Mouse (Mus musculus) ES-E14 (cell line): ENCODE measurements at regions not wholly inside any gene's neighbourhood (a gene's known extent, or its start where the extent isn't known, plus 50 kb on each side); places are given as distances from the start of the nearest gene placed in this dataset.

Experiments used
- DNase-seq: peaks from one replicate; pipeline ENCODE4 v3.0.0-alpha.2; 2013; ENCODE audit warnings: low read depth, low spot score
- H3K27ac ChIP-seq: 2 replicates; pipeline ENCODE4 v1.5.1; 2012; ENCODE audit warnings: low read depth, mild to moderate bottlenecking, low read length, moderate library complexity, mixed read lengths; ENCODE audit not compliant: poor library complexity, insufficient read depth, severe bottlenecking
- H3K36me3 ChIP-seq: 2 replicates; pipeline ENCODE4 v1.6.1; 2012; ENCODE audit warnings: mild to moderate bottlenecking, low read length, moderate library complexity, mixed read lengths; ENCODE audit not compliant: control insufficient read depth, poor library complexity, insufficient read depth, severe bottlenecking
- H3K4me1 ChIP-seq, 2 experiments: fragments of 150-350 bp in 1 of 2; sonication (generic) in 1 of 2; 2 replicates each; pipeline ENCODE4 v1.6.1; 2012; ENCODE audit warnings: low read length in 2 of 2, mild to moderate bottlenecking in 1 of 2, mixed read lengths in 1 of 2; ENCODE audit not compliant: control insufficient read depth in 2 of 2, insufficient read depth in 2 of 2, poor library complexity in 1 of 2
- H3K4me3 ChIP-seq, 2 experiments: fragments of 150-350 bp in 1 of 2; sonication (generic) in 1 of 2; 2 replicates each; pipeline ENCODE4 v1.5.1; 2012; ENCODE audit warnings: low read length in 2 of 2, low read depth in 1 of 2, mild to moderate bottlenecking in 1 of 2, mixed read lengths in 1 of 2; ENCODE audit not compliant: insufficient read depth in 1 of 2, poor library complexity in 1 of 2, severe bottlenecking in 1 of 2
- H3K9ac ChIP-seq: 2 replicates; pipeline ENCODE4 v1.6.1; 2012; ENCODE audit warnings: low read depth, mild to moderate bottlenecking, low read length, mixed read lengths; ENCODE audit not compliant: poor library complexity, insufficient read depth, severe bottlenecking
- H3K9me3 ChIP-seq: fragments of 150-350 bp; sonication (generic); 2 replicates; pipeline ENCODE4 v1.6.1; 2012; ENCODE audit warnings: low read depth, mild to moderate bottlenecking, low read length; ENCODE audit not compliant: control insufficient read depth, insufficient read depth
- CHD2 ChIP-seq: IDR thresholded peaks from 2 replicates; pipeline ENCODE4 v1.6.1; 2014; ENCODE audit warnings: mild to moderate bottlenecking, low read depth, low read length, inconsistent platforms
- HCFC1 ChIP-seq: IDR thresholded peaks from 2 replicates; pipeline ENCODE4 v1.6.1; 2012; ENCODE audit warnings: low read length, inconsistent platforms, borderline replicate concordance; ENCODE audit not compliant: insufficient read depth
- MAFK ChIP-seq: IDR thresholded peaks from 2 replicates; pipeline ENCODE4 v1.6.1; 2014; ENCODE audit warnings: mild to moderate bottlenecking, low read depth, low read length, inconsistent platforms; ENCODE audit not compliant: insufficient read depth
- ZC3H11A ChIP-seq: IDR thresholded peaks from 2 replicates; pipeline ENCODE4 v1.6.1; 2012; ENCODE audit warnings: low read depth, mild to moderate bottlenecking, inconsistent platforms, low read length, borderline replicate concordance
- ZNF384 ChIP-seq: IDR thresholded peaks from 2 replicates; pipeline ENCODE4 v1.6.1; 2012; ENCODE audit warnings: low read depth, low read length, inconsistent platforms
- in situ Hi-C, 2 experiments: fragments of 600-800 bp; cut with MboI; formaldehyde crosslinking; loops; one replicate each; pipeline ENCODE4 v1.15.1; 2025; ENCODE audit warnings: low sequenced_read_pairs in 2 of 2, inconsistent platforms in 1 of 2; ENCODE audit not compliant: unreplicated experiment in 2 of 2

- H3K36me3 ChIP-seq: no peaks in the 10 kb centered on the region
- H3K9me3 ChIP-seq: no peaks in the 10 kb centered on the region
- in situ Hi-C loops: no loop called here
- H3K27ac ChIP-seq: no peak overlapping the region
- DNase-seq: no peak
- H3K4me3 ChIP-seq: no peak overlapping the region
- H3K4me1 ChIP-seq: no peaks in the 10 kb centered on the region
- H3K9ac ChIP-seq: no peak overlapping the region
- TF ChIP-seq ZNF384 (no peak), CHD2 (no peak), MAFK (no peak)
Observed at GRCm38 (mm10) chr1:169060627-169061026, 470.6 kb downstream of the Nuf2 start.

GRCm38 (mm10) chr1:169060145-169060544 is 471.1 kb downstream of the Nuf2 start:
- Histone ChIP-seq H3K4me1 (no peaks in the 10 kb centered on the region), H3K9me3 (no peaks in the 10 kb centered on the region), H3K4me3 (no peak overlapping the region), H3K27ac (no peak overlapping the region), H3K9ac (no peak overlapping the region), H3K36me3 (no peaks in the 10 kb centered on the region)
- TF ChIP-seq HCFC1 (no peak), ZC3H11A (no peak), CHD2 (no peak), ZNF384 (no peak), MAFK (no peak)
- DNase-seq: no peak
- in situ Hi-C loops: no loop called here

- in situ Hi-C loops: no loop called here
- TF ChIP-seq ZC3H11A (no peak), ZNF384 (no peak), HCFC1 (no peak), MAFK (no peak), CHD2 (no peak)
- no peaks in the 10 kb centered on the region for H3K9me3 ChIP-seq
- no peak for DNase-seq
- no peak overlapping the region for H3K9ac ChIP-seq
- H3K4me3 ChIP-seq: no peak overlapping the region
- H3K27ac ChIP-seq: no peak overlapping the region
- H3K4me1 ChIP-seq: no peaks in the 10 kb centered on the region
- no peaks in the 10 kb centered on the region for H3K36me3 ChIP-seq
Observed at GRCm38 (mm10) chr1:169051863-169052257, 479.4 kb downstream of the Nuf2 start.

GRCm38 (mm10) chr1:169051085-169051862 is 480.0 kb downstream of the Nuf2 start:
- Histone ChIP-seq H3K27ac (no peak overlapping the region), H3K4me1 (no peaks in the 10 kb centered on the region), H3K9me3 (no peaks in the 10 kb centered on the region), H3K4me3 (no peak overlapping the region), H3K9ac (no peak overlapping the region), H3K36me3 (no peaks in the 10 kb centered on the region)
- no peak for DNase-seq
- in situ Hi-C loops: no loop called here
- TF ChIP-seq ZNF384: no peak
- TF ChIP-seq HCFC1: no peak
- no peak for TF ChIP-seq CHD2
- no peak for TF ChIP-seq ZC3H11A
- no peak for TF ChIP-seq MAFK
